Mouse (Mus musculus) liver, embryonic 14.5 days (tissue): ENCODE measurements around the gene Cfap43. TPM values are rescaled to one million over a fixed set of nuclear protein-coding genes. Genes with fewer than 3 reads are reported as not detected.

ENCODE experiments used
- ATAC-seq: fragments of 200-750 bp; cut with Nextera tagmentation; 2 replicates; pipeline ENCODE4 v1.8.0; 2017; ENCODE audit warnings: moderate number of reproducible peaks, mild to moderate bottlenecking, moderate library complexity; ENCODE audit not compliant: insufficient read depth
- DNase-seq, 3 experiments: peaks; one replicate each; pipeline ENCODE4 v3.0.0-alpha.2; 2012 to 2013; ENCODE audit warnings: low read depth in 3 of 3, low spot score in 3 of 3
- H3K27ac ChIP-seq: fragments of 300-500 bp; sonication (generic); 2 replicates; pipeline ENCODE4 v1.5.1; 2014; ENCODE audit warnings: moderate library complexity, mild to moderate bottlenecking, control low read depth, inconsistent platforms
- H3K27me3 ChIP-seq: fragments of 300-500 bp; sonication (generic); 2 replicates; pipeline ENCODE4 v1.6.1; 2014; ENCODE audit warnings: mild to moderate bottlenecking, low read length, moderate library complexity; ENCODE audit not compliant: control insufficient read depth, insufficient read depth
- H3K36me3 ChIP-seq: fragments of 300-500 bp; sonication (generic); replicated peaks from 2 replicates; pipeline ENCODE4 v1.6.1; 2014; ENCODE audit warnings: low read depth; ENCODE audit not compliant: control insufficient read depth, insufficient read depth
- H3K4me1 ChIP-seq, 2 experiments: fragments of 200-500 bp in 1 of 2; fragments of 300-500 bp in 1 of 2; sonication (generic) in 1 of 2; replicated peaks; 2 replicates each; pipeline ENCODE4 v1.6.1; 2012 to 2014; ENCODE audit warnings: antibody characterized with exemption in 1 of 2, inconsistent platforms in 1 of 2, low read length in 1 of 2; ENCODE audit not compliant: control insufficient read depth in 2 of 2, insufficient read depth in 2 of 2
- H3K4me2 ChIP-seq: fragments of 300-500 bp; sonication (generic); 2 replicates; pipeline ENCODE4 v1.6.1; 2014; ENCODE audit warnings: low read depth, mild to moderate bottlenecking, control low read depth, moderate library complexity
- H3K4me3 ChIP-seq, 2 experiments: fragments of 200-500 bp in 1 of 2; fragments of 300-500 bp in 1 of 2; sonication (generic) in 1 of 2; 2 replicates each; pipeline ENCODE4 v1.5.1; 2012 to 2014; ENCODE audit warnings: low read depth in 2 of 2, low read length in 2 of 2, mild to moderate bottlenecking in 2 of 2, control low read depth in 1 of 2, inconsistent platforms in 1 of 2, moderate library complexity in 1 of 2; ENCODE audit not compliant: insufficient read depth in 1 of 2
- H3K9ac ChIP-seq: fragments of 300-500 bp; sonication (generic); replicated peaks from 2 replicates; pipeline ENCODE4 v1.6.1; 2014; ENCODE audit warnings: mild to moderate bottlenecking, control low read depth, moderate library complexity
- H3K9me3 ChIP-seq: fragments of 300-500 bp; sonication (generic); 2 replicates; pipeline ENCODE4 v1.6.1; 2016; ENCODE audit warnings: low read length, mixed read lengths; ENCODE audit not compliant: control insufficient read depth
- CTCF ChIP-seq: IDR thresholded peaks from 2 replicates; pipeline ENCODE4 v1.5.1; 2016; ENCODE audit warnings: antibody characterized with exemption, low read depth, control low read depth
- EP300 ChIP-seq: IDR thresholded peaks from 2 replicates; pipeline ENCODE4 v1.6.1; 2016; ENCODE audit warnings: antibody characterized with exemption, low read depth
- WGBS: fragments of 180-500 bp; shearing (Covaris S2); extraction: QIAGEN DNeasy Blood & Tissue Kit; methylation state at CpG from one replicate; pipeline ENCODE4 v1.1.7; 2014; ENCODE audit not compliant: insufficient replicate concordance; 5-methylcytosine and 5-hydroxymethylcytosine counted together
- polyA plus RNA-seq, 2 experiments: library from polyadenylated mRNA; depleted of rRNA in 1 of 2; stranded (reverse) in 1 of 2; unstranded in 1 of 2; fragments of >200 nt; fragmentation: Nextera tagmentation in 1 of 2; extraction: Ambion mirVana in 1 of 2; gene quantifications; 2 replicates each; pipeline versions ENCODE4 v1.2.1 to v1.2.3; 2012 to 2014

Gene Cfap43
- polyA plus RNA-seq (2012; rRNA removed), result 0.01 TPM in 1 of 2 replicates, not detected in the other
- 0.05 TPM in 1 of 2 replicates, not detected in the other for polyA plus RNA-seq (2014; fragmentation: Nextera tagmentation; extraction: Ambion mirVana)

DNA sequence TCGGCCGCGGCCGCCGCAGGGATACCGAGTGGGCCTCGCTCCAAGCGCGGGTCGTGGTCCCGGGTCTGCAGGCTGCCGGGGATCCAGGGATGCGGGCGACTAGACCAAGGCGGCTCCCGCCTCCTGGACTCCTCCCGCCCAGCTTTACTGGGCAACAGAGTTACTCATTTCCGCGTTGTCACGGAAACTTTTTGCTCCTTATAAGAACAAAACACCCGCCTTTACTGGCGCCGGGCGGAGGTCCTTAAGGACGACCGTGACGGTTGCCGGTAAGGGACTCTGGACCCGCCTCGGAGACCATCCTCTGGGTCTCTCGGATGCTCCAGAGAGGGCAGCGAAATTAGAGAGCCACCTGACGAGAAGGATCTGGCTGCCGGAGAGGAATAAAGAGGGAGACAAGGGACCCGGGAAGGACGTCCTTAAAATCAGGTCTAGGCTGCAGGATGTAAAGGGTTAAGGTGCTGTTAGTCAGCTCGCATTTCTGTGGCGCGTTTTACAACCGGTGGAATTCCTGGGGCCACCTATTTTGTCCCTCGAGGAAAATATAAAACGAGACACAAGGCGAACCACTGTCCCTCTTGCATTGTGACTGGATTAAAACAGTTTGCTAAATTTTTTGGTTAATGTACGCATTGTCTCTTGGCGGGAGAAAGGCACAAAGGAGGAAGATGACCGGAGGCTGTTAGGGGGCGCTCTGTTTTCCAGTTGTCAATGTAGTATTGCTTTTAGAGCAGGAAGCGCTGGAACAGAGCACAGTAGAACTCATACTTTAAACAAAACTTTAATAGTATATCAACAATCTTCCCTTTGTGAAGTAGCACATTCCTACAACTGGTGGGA is at the start of gene Cfap43, which contains the start of gene Itprip:
TSS of gene Cfap43 (minus strand) at position 162 of the 840 bp plus-strand sequence.
TSS of gene Itprip (minus strand) at position 174 of the 840 bp plus-strand sequence.
- Histone ChIP-seq H3K4me2 (peak within 1 kb of the TSS; percentile 74), H3K27me3 (no peaks in the 10 kb centered on the region), H3K4me1 (peaks cover 10 to 19% of the 10 kb centered on the region in 2 experiments), H3K9ac (peak within 1 kb of the TSS; percentile 88), H3K27ac (peak within 1 kb of the TSS; percentile 61), H3K36me3 (no peaks in the 10 kb centered on the region), H3K9me3 (no peaks in the 10 kb centered on the region), H3K4me3 (peak within 1 kb of the TSS; percentile 75 to 80)
- TF ChIP-seq CTCF (peak; percentile 46), EP300 (peak; percentile 31)
- DNase-seq (peak; percentile 65 to 73 (median 69)), ATAC-seq (peak; percentile 84)
- WGBS, result under 1% methylated on average over 48 of the region's 48 CpGs

DNA sequence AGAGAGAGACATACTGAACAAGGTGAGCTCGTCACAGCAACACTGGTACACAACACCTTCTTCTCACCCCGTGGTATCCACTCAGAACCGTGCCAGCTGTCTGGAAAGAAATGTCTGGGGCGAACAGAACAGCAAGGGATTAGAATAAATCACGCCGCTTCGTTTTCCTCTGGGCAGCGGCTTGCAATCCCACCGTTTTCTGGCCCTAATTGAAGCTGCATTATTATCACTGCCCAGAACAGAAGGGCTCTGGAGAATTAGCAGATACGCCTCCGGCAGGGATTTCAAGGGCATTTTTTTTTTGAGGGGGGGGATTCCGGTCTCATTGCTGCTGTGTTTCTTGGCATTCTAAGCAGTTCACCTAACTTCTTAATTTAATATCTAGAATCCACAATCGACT is 39.1 kb upstream of the Cfap43 start:
- H3K4me3 ChIP-seq, result no peak overlapping the region
- TF ChIP-seq CTCF, result no peak
- TF ChIP-seq EP300, result no peak

DNA sequence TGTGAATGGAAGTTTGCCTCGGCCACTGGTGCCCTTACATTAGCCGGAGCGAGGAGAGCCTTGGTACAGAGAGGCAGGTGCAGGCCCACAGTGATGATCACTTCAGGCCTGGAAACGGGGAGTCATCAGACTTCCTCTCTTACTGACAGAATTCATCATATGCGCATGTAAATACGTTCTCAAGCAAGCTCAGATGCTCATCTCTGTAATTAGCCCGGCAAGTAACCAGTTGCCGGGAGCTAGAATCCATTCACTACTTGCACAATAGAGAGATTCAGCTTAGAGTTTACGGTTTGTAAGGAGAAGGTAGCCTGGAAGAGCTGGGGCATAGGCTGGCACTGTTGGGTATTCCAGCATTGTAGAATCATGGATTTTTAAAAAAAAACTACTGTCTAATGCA is 34.1 kb upstream of the Cfap43 start:
- Histone ChIP-seq H3K4me2 (no peak overlapping the region), H3K9me3 (no peaks in the 10 kb centered on the region), H3K4me1 (no peaks in the 10 kb centered on the region), H3K27me3 (no peaks in the 10 kb centered on the region), H3K9ac (no peak overlapping the region), H3K36me3 (no peaks in the 10 kb centered on the region), H3K27ac (no peak overlapping the region), H3K4me3 (no peak overlapping the region)
- ATAC-seq, result no peak
- 70% methylated on average over 9 of the region's 9 CpGs for WGBS
- no peak for DNase-seq
- TF ChIP-seq CTCF, result no peak
- no peak for TF ChIP-seq EP300

More for the DNA sequence above, 39.1 kb upstream of the Cfap43 start:
- Histone ChIP-seq H3K9ac (no peak overlapping the region), H3K27me3 (no peaks in the 10 kb centered on the region), H3K36me3 (no peaks in the 10 kb centered on the region), H3K9me3 (no peaks in the 10 kb centered on the region), H3K27ac (no peak overlapping the region), H3K4me2 (no peak overlapping the region), H3K4me1 (no peaks in the 10 kb centered on the region)
- no peak for ATAC-seq
- 68% methylated on average over 13 of the region's 13 CpGs for WGBS
- DNase-seq, result no peak

DNA sequence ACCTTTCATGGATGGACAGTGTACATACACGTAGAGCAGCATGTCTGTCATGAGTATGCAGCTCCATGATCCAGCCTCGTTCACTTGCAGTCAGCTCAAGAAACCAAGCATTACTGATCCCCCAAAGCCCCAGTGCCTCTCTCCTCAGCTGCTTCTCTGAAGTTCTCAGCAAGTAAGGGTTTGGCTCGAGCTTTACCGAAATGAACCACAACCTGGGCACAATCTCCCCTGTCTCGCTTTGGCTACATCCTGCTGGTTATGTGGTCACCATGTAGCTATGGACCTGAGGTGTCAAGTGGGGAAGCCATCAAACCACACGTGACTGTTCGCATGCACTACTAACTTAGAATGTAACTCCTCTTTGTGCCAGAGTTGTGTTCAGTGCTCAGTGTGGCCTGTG is 31.9 kb upstream of the Cfap43 start:
- H3K9me3 ChIP-seq, result no peaks in the 10 kb centered on the region
- H3K27ac ChIP-seq, result no peak overlapping the region
- 58% methylated on average over 7 of the region's 7 CpGs for WGBS
- no peak overlapping the region for H3K9ac ChIP-seq
- no peak for TF ChIP-seq EP300
- no peak for TF ChIP-seq CTCF
- no peak overlapping the region for H3K4me3 ChIP-seq
- DNase-seq (no peak), ATAC-seq (no peak)
- H3K27me3 ChIP-seq, result no peaks in the 10 kb centered on the region
- no peaks in the 10 kb centered on the region for H3K4me1 ChIP-seq
- H3K36me3 ChIP-seq, result no peaks in the 10 kb centered on the region
- H3K4me2 ChIP-seq, result no peak overlapping the region

DNA sequence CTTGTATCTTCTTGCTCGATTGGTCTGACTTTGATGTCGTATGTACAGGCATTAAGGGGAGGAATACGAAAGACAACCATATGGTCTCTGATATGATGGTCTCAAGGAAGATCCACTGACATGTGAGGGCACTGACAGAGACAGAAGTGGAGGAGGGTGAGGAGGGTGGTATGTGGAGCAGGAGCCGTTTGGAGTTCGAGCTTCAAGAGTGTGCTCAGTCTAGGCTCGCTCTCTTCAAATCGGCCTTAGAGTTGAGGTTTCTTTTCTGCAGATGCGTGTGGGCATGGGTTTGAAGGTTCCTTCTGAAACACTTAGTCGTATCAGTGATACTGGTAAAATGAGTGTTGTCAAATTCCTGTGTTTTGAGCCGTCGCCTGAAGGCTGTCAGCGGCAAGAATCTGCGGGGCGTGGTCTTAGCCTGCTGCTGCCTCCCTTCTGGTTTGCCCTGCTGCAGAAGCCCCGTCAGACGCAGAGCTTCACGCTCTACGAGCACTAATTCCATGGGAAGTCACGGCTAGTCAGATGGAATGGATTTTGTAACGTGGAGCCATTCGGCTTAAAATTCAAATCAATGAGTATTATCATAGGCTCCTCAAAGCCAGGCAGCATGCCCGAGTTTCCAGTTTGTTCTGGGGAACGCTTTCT is 27.9 kb upstream of the Cfap43 start:
- no peak overlapping the region for H3K4me2 ChIP-seq
- WGBS, result 53% methylated on average over 23 of the region's 23 CpGs
- H3K27me3 ChIP-seq, result no peaks in the 10 kb centered on the region
- H3K9me3 ChIP-seq, result no peaks in the 10 kb centered on the region
- H3K27ac ChIP-seq, result no peak overlapping the region
- no peaks in the 10 kb centered on the region for H3K4me1 ChIP-seq
- no peaks in the 10 kb centered on the region for H3K36me3 ChIP-seq
- DNase-seq (no peak), ATAC-seq (no peak)
- no peak overlapping the region for H3K4me3 ChIP-seq
- H3K9ac ChIP-seq, result no peak overlapping the region
- TF ChIP-seq EP300, result no peak
- no peak for TF ChIP-seq CTCF
